Mouse (Mus musculus) neural tube, embryonic 15.5 days (tissue): ENCODE data around the gene Zfp68. TPM values are rescaled to one million over a fixed set of nuclear protein-coding genes. Genes with fewer than 3 reads are reported as not detected.
"Not testable (repeated sequence)": the region's sequence is repeated elsewhere in the genome, so short reads cannot be mapped to it uniquely, and the experiment has no call there.

Experiments used
- ATAC-seq: fragments of 200-750 bp; cut with Nextera tagmentation; 2 replicates; pipeline ENCODE4 v1.8.0; 2017; ENCODE audit warnings: mild to moderate bottlenecking, moderate TSS enrichment, moderate library complexity; ENCODE audit not compliant: low FRiP score
- H3K27ac ChIP-seq: fragments of 300-500 bp; sonication (generic); replicated peaks from 2 replicates; pipeline ENCODE4 v1.5.1; 2015; ENCODE audit warnings: mild to moderate bottlenecking, inconsistent platforms
- H3K27me3 ChIP-seq: fragments of 300-500 bp; sonication (generic); replicated peaks from 2 replicates; pipeline ENCODE4 v1.6.1; 2015; ENCODE audit warnings: inconsistent platforms
- H3K36me3 ChIP-seq: fragments of 300-500 bp; sonication (generic); 2 replicates; pipeline ENCODE4 v1.6.1; 2015; ENCODE audit warnings: inconsistent platforms
- H3K4me1 ChIP-seq: fragments of 300-500 bp; sonication (generic); 2 replicates; pipeline ENCODE4 v1.6.1; 2015; ENCODE audit warnings: inconsistent platforms
- H3K4me2 ChIP-seq: fragments of 300-500 bp; sonication (generic); 2 replicates; pipeline ENCODE4 v1.6.1; 2015; ENCODE audit warnings: inconsistent platforms, mild to moderate bottlenecking, moderate library complexity
- H3K4me3 ChIP-seq: fragments of 300-500 bp; sonication (generic); replicated peaks from 2 replicates; pipeline ENCODE4 v1.5.1; 2015; ENCODE audit warnings: mild to moderate bottlenecking, inconsistent platforms
- H3K9ac ChIP-seq: fragments of 300-500 bp; sonication (generic); replicated peaks from 2 replicates; pipeline ENCODE4 v1.6.1; 2015; ENCODE audit warnings: mild to moderate bottlenecking, inconsistent platforms
- H3K9me3 ChIP-seq: fragments of 300-500 bp; sonication (generic); replicated peaks from 2 replicates; pipeline ENCODE4 v1.6.1; 2016; ENCODE audit warnings: inconsistent platforms
- WGBS: fragments of 180-500 bp; shearing (Covaris S2); methylation state at CpG from one replicate; pipeline ENCODE4 v1.1.7; 2015; ENCODE audit warnings: mixed read lengths; 5-methylcytosine and 5-hydroxymethylcytosine counted together
- microRNA-seq: library from miRNA; unstranded; fragments of <30 nt; microRNA quantifications from one replicate; pipeline ENCODE4, GENCODE M21; 2017
- polyA plus RNA-seq: library from polyadenylated mRNA; unstranded; fragments of >200 nt; fragmentation: Nextera tagmentation; extraction: Ambion mirVana; gene quantifications from 2 replicates; pipeline ENCODE4 v1.2.1, GENCODE M21; 2015

Zfp68 gene
- polyA plus RNA-seq, 1 experiment from 2014 or later, result 66.9 TPM

- no peaks in the 10 kb centered on the region for H3K27me3 ChIP-seq
- H3K27ac ChIP-seq, result no peak overlapping the region; the same call in 1 of the 2 replicates
- 71% methylated on average over 5 of the region's 5 CpGs for WGBS
- no peak overlapping the region for H3K4me3 ChIP-seq
- no peak overlapping the region for H3K4me2 ChIP-seq
- peaks cover 16% of the 10 kb centered on the region; the same call in 1 of the 2 replicates for H3K9me3 ChIP-seq
- H3K36me3 ChIP-seq, result peaks cover 22% of the 10 kb centered on the region
- peaks cover 28% of the 10 kb centered on the region for H3K4me1 ChIP-seq
- no peak overlapping the region for H3K9ac ChIP-seq
- ATAC-seq, result no peak
Measured at GRCm38 (mm10) chr5:138620836-138621235, 1.3 kb upstream of the Zfp68 start.

GRCm38 (mm10) chr5:138618353-138618752 is 1.2 kb downstream of the Zfp68 start:
- Histone ChIP-seq H3K9ac (no peak overlapping the region), H3K9me3 (peaks cover 35% of the 10 kb centered on the region), H3K27me3 (no peaks in the 10 kb centered on the region), H3K4me2 (peak overlapping the region; percentile 53), H3K27ac (no peak overlapping the region), H3K4me3 (peak overlapping the region; percentile 91), H3K36me3 (peaks cover 46% of the 10 kb centered on the region), H3K4me1 (peaks cover 12% of the 10 kb centered on the region)
- no peak for ATAC-seq
- 93% methylated on average over 1 of the region's 1 CpGs for WGBS

GRCm38 (mm10) chr5:138587396-138587795 is 32.2 kb downstream of the Zfp68 start:
- Histone ChIP-seq H3K36me3 (0 out of 2 replicates have a peak, but pooled peaks cover 4% of the 10 kb centered on the region), H3K4me1 (no peaks in the 10 kb centered on the region), H3K9ac (no peak overlapping the region), H3K27me3 (no peaks in the 10 kb centered on the region), H3K4me3 (no peak overlapping the region), H3K27ac (no peak overlapping the region), H3K9me3 (peaks cover 11% of the 10 kb centered on the region; the same call in 1 of the 2 replicates), H3K4me2 (no peak overlapping the region)
- WGBS, result 95% methylated on average over 6 of the region's 6 CpGs
- no peak for ATAC-seq

DNA sequence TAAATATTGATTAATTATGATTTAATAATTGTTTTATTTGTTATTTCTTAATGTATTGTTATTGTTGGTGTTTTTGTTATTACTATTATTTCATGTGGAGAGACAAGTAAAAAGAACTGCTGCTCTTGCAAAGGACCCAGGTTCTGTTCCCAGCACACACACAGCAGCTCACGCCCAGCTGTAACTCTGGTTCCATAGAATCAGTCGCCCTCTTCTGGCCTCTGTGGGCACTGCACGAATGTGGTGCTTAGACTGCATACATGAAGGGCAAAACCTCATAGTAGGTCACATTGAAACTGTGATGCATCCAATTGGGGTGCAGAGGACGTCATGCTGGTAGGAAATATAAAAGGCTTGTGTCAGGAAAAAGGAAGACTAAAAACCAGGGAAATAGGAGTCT is 47.9 kb downstream of the Zfp68 start:
- H3K9me3 ChIP-seq, result no peaks in the 10 kb centered on the region
- no peaks in the 10 kb centered on the region for H3K36me3 ChIP-seq
- no peaks in the 10 kb centered on the region for H3K4me1 ChIP-seq
- no peak overlapping the region for H3K4me2 ChIP-seq
- H3K9ac ChIP-seq, result no peak overlapping the region
- WGBS, result 57% methylated on average over 4 of the region's 4 CpGs
- H3K27ac ChIP-seq, result no peak overlapping the region
- ATAC-seq, result no peak
- no peak overlapping the region for H3K4me3 ChIP-seq
- no peaks in the 10 kb centered on the region for H3K27me3 ChIP-seq

GRCm38 (mm10) chr5:138564612-138565011 is 54.9 kb downstream of the Zfp68 start, which contains the start of gene 1700123K08Rik:
1700123K08Rik (minus strand) TSS chr5:138564712.
- not testable (repeated sequence) for ATAC-seq

More at GRCm38 (mm10) chr5:138564612-138565011, 54.9 kb downstream of the Zfp68 start, which contains the start of gene 1700123K08Rik:
- not testable (repeated sequence) for H3K4me1 ChIP-seq, H3K36me3 ChIP-seq, H3K9ac ChIP-seq, H3K9me3 ChIP-seq, H3K27me3 ChIP-seq, H3K4me3 ChIP-seq, H3K4me2 ChIP-seq, H3K27ac ChIP-seq
- WGBS, result 83% methylated on average over 2 of the region's 2 CpGs

Small RNA genes lying within 50 kb of the gene (microRNA-seq; reads per million reads assigned to microRNA genes)
- not detected for gene Gm24082

Other genes with a start within 250 kb of the Zfp68 start
- 50.8 and 58.1 TPM in 2 replicates for gene Zfp157, start 178.3 kb downstream of the Zfp68 start, polyA plus RNA-seq
- 0.20 TPM in 1 of 2 replicates, not detected in the other for gene 1700123K08Rik, start 55.0 kb downstream of the Zfp68 start, polyA plus RNA-seq
- 22.1 and 22.2 TPM in 2 replicates for gene A430033K04Rik, start 3.1 kb upstream of the Zfp68 start, polyA plus RNA-seq
- 43.6 and 57.9 TPM in 2 replicates for gene Fam20c, start 134.8 kb upstream of the Zfp68 start, polyA plus RNA-seq
- gene Gm5294, start 200.3 kb upstream of the Zfp68 start, polyA plus RNA-seq, result not detected in 2 replicates